Mouse (Mus musculus) kidney, adult 2 months (tissue): ENCODE measurements at regions not wholly inside any gene's neighbourhood (a gene's known extent, or its start where the extent isn't known, plus 50 kb on each side); places are given as distances from the start of the nearest gene placed in this dataset.
"Not testable (repeated sequence)": the region's sequence is repeated elsewhere in the genome, so short reads cannot be mapped to it uniquely, and the experiment has no call there.

ENCODE experiments used
- CTCF ChIP-seq: fragments of 200-500 bp; conservative IDR thresholded peaks from 2 replicates; pipeline ENCODE4 v1.5.1; 2011; ENCODE audit warnings: low read depth, mild to moderate bottlenecking, control low read depth, low read length, moderate library complexity, mixed read lengths; ENCODE audit not compliant: insufficient read depth, insufficient read length
- POLR2A ChIP-seq: fragments of 200-500 bp; IDR thresholded peaks from one replicate; pipeline ENCODE4 v1.6.1; 2011; ENCODE audit warnings: low read depth, low read length, control low read depth

DNA sequence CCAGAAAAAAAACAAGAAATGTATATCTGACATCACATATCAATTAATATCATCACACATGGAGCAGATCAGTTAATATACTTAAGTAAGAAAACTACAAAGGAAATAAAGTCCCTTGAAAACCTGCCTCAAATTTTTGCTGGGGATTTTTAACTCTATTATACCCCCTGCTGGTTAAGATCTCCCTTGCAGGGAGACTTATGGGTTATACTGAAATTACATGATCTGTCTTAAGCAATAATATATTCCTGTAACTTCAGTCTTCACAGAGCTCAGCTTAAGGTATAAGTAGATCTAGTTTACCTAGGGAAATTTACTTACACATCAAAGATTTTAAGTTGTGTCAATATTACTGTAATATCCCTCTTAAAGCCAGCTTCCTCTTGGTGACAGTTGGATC is 929.0 kb downstream of the Adam6a start:
- not testable (repeated sequence) for TF ChIP-seq POLR2A, CTCF
